Mouse (Mus musculus): ENCODE data around the gene Nasp. TPM values are rescaled to one million over a fixed set of nuclear protein-coding genes. Genes with fewer than 3 reads are reported as not detected.

The Nasp gene
- polyA plus RNA-seq, 1 experiment from 2014 or later = 92.9 TPM

DNA sequence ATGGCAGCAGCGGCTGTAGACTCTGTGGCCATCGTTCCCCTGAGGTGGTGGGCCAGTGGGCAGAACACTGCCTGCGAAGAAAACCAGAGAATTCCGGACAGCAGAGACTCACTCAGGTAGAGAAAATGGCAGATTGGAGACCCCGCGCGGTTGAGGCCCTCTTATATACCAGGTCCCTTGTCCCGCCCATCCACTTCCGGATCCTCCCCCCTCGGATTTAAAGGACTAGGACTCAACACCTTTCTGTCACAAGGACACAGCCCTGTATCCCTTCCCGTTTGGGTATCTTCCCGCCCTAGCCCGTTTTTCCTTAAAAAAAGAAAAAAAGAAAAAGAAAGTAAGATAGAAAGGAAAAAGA lies 403 bp downstream of the Nasp start:
- H3K27me3 ChIP-seq = no peaks in the 10 kb centered on the region
- under 1% methylated on average over 13 of the region's 13 CpGs for WGBS

DNA sequence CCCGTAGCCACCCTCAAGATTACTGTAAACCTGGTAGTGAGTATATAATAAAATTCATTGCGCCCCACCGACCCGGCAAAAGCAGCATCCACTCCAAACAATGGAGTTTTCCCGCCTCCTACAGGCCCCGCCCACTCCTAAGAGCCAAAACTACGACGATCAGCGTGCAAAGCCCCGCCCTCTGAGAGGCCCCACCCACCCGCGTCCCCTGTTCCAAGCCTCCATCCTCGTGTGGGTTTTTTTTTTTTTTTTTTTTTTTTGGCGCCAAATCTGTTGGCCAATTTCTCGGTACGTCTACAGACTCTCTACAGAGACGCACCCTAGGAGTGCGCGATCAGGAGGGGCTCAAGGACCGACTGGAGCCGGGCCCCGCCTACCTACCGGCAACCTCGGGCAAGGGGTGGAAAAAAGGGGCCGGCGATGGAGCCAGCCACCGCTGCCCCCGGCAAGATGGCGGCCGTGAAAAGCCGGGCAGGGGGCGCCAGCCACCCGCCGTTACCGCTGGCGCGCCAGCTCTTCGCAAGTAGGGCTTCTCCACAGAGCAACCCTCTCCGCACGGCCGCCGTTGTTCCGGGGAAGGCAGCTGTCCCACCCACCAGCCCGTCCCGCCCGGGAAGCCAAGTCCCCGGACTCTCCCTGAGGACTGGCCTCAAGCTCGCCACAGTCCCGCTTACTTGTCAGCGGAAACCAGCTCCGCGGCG lies 933 bp downstream of the Nasp start:
- under 1% methylated on average over 40 of the region's 53 CpGs for whole genome bisulfite sequencing
- Histone ChIP-seq H3K27ac (replicated peaks) (peak overlapping the region; percentile 90), H3K36me3 (peaks cover 4% of the 10 kb centered on the region; the same call in 1 of the 2 replicates), H3K9me3 (no peaks in the 10 kb centered on the region), H3K4me2 (peak overlapping the region; percentile 88), H3K4me1 (replicated peaks) (peaks cover 24% of the 10 kb centered on the region), H3K9ac (peak overlapping the region; percentile 68), H3K4me3 (peak overlapping the region; percentile 67), H3K27me3 (no peaks in the 10 kb centered on the region)
- ATAC-seq (ENCODE audit: low FRiP score, low read depth) = peak; percentile 81

More for the DNA sequence above, 403 bp downstream of the Nasp start:
- Histone ChIP-seq H3K4me1 (replicated peaks) (peaks cover 24% of the 10 kb centered on the region), H3K36me3 (0 out of 2 replicates have a peak, but pooled peaks cover 8% of the 10 kb centered on the region), H3K4me2 (peak overlapping the region; percentile 88), H3K9ac (peak overlapping the region; percentile 68), H3K27ac (replicated peaks) (peak overlapping the region; percentile 90), H3K4me3 (peak overlapping the region; percentile 67), H3K9me3 (no peaks in the 10 kb centered on the region)
- peak; percentile 91 for ATAC-seq (ENCODE audit: low FRiP score, low read depth)

DNA sequence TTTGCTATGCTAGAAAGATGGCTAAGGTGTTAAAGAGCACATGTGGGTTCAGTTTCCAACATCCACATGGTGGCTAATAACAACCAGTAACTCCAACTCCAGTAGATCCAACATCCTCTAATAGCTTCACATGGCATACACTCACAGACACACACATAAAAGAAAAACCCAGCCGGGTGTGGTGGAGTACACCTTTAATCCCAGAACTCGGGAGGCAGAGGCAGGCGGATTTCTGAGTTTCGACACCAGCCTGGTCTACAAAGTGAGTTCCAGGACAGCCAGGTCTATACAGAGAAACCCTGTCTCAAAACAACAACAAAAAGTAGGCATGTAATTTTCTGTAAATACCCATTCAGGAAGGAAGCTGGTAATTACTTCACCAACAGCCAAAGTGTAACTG lies 2.9 kb downstream of the Nasp start:
- ATAC-seq (ENCODE audit: low FRiP score, low read depth) = no peak
- Histone ChIP-seq H3K27me3 (no peaks in the 10 kb centered on the region), H3K4me1 (replicated peaks) (peaks cover 24% of the 10 kb centered on the region), H3K4me2 (peak overlapping the region; percentile 88; the same call in 1 of the 2 replicates), H3K9me3 (no peaks in the 10 kb centered on the region), H3K4me3 (no peak overlapping the region), H3K27ac (replicated peaks) (no peak overlapping the region), H3K36me3 (peaks cover 16% of the 10 kb centered on the region), H3K9ac (no peak overlapping the region)
- WGBS = 92% methylated on average over 4 of the region's 4 CpGs

DNA sequence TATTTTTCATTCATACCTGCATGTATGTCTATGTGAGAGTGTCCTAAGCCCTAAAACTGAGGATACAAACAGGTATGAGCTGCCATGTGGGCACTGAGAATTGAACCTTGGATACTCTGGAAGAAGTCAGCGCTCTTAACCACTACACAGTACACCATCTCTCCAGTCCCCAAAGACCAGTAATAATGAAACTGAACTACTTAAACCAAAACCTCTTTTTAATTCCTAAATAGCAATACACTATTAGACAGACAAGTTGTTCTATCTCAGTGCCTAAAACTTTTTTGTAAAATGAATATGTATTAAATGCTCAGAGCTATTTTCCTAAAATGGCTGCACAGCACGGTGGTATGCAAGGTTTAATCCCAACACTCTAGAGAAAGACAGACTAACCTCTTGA lies 12.5 kb downstream of the Nasp start:
- Histone ChIP-seq H3K27ac (replicated peaks) (no peak overlapping the region), H3K9me3 (no peaks in the 10 kb centered on the region), H3K9ac (no peak overlapping the region), H3K27me3 (no peaks in the 10 kb centered on the region), H3K4me1 (replicated peaks) (no peaks in the 10 kb centered on the region), H3K36me3 (peaks cover 62% of the 10 kb centered on the region), H3K4me3 (no peak overlapping the region), H3K4me2 (no peak overlapping the region)
- WGBS = 99% methylated on average over 2 of the region's 2 CpGs
- no peak for ATAC-seq (ENCODE audit: low FRiP score, low read depth)

DNA sequence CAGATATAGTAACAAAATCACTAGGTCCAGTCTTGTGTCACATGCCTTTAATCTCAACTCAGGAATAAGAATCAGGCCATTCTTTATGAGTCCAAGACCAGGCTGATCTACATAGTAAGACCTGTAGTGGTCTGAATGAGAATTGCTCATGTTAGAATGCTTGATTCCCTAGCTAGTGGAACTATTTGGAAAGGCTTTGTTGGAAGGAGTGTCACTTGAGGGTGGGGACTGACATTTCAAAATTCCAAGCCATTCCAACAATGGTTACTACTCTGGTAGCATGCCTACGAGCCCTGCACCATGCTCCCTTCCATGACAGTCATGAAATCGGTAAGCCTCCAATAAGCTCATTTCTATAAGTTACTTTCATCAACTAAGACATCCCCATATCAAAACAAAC lies 15.1 kb downstream of the Nasp start:
- no peaks in the 10 kb centered on the region for H3K27me3 ChIP-seq
- no peak for ATAC-seq (ENCODE audit: low FRiP score, low read depth)
- no peaks in the 10 kb centered on the region for H3K9me3 ChIP-seq
- H3K4me1 ChIP-seq (replicated peaks) = no peaks in the 10 kb centered on the region
- WGBS = 96% methylated on average over 2 of the region's 2 CpGs
- H3K27ac ChIP-seq (replicated peaks) = no peak overlapping the region
- peaks cover 60% of the 10 kb centered on the region for H3K36me3 ChIP-seq
- no peak overlapping the region for H3K4me3 ChIP-seq
- no peak overlapping the region for H3K9ac ChIP-seq
- no peak overlapping the region for H3K4me2 ChIP-seq

DNA sequence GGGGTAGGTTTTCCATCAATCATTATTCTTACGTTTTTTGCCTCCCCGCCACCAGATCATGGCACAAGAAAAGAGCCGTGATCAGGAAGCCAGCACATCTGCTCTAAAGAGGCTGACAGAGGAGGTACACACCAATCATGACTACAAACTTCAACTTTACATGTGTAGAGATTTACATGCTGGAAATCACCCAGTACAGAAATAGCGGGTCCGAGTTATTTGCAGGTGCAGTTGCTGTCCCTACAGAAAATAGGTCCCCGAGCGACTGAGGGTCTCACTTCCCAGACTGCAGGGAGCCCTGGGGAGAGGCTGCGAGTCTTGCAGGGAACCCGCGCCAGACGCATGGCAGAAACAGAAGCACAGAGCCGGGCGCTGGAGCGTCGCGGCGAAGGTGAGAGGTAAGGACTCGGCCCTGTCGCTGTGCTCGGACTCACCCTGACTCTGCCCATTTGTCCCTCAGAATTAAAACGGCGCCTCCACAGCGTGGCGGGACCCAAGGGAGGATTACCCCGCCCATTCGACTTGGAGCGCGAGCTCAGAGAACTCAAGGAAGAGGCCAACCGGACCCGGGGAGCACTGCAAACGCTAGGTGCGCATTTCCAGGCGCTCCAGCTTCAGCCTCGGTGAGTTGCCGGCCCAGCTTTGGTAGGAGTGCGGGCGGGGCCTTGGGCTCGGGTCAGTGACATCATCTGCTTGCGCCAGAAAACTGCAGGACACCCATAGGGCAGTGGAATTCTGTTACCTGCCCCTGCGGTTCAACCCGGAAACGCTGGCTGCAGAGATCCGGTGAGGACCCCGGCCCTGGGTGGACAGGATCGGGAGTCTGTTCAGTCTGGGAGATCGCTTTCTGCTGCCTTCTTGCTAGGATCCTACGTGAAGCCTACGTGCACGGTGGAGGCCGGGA lies 30.5 kb downstream of the Nasp start:
- H3K4me2 ChIP-seq = peak overlapping the region; percentile 86
- under 1% methylated on average over 50 of the region's 50 CpGs for WGBS
- H3K9me3 ChIP-seq = no peaks in the 10 kb centered on the region
- peaks cover 32% of the 10 kb centered on the region for H3K36me3 ChIP-seq
- no peaks in the 10 kb centered on the region for H3K27me3 ChIP-seq
- peak overlapping the region; percentile 61 for H3K4me3 ChIP-seq
- peak overlapping the region; percentile 69 for H3K9ac ChIP-seq
- ATAC-seq (ENCODE audit: low FRiP score, low read depth) = peak; percentile 97
- H3K27ac ChIP-seq (replicated peaks) = peak overlapping the region; percentile 83
- H3K4me1 ChIP-seq (replicated peaks) = peaks cover 19% of the 10 kb centered on the region

DNA sequence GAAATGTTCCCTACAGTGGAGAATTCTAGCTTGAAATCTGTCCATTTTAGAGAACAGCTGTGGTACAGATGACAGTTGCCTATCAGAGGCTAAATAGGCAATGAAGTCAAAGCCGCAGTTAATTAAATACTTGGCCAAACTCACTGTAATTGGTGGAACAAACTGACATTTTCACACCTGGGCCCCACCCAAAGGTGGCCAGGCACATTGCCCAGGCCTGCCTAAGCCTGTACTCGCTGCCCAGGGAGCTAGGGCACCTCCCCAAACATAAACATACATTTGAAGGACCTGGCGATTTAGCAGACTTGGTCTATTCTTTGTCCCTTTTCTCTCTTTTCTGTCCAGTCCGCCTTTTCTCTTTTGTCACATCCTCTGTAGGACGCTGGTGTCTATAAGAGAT lies 31.4 kb downstream of the Nasp start, which contains the start of gene Ccdc17:
Ccdc17 (plus strand) TSS at position 276 of the 400 bp plus-strand sequence.
- no peak for ATAC-seq (ENCODE audit: low FRiP score, low read depth)
- no peaks in the 10 kb centered on the region for H3K27me3 ChIP-seq
- H3K9me3 ChIP-seq = no peaks in the 10 kb centered on the region
- H3K4me2 ChIP-seq = peak within 1 kb of the TSS; percentile 86
- WGBS = 33% methylated on average over 5 of the region's 5 CpGs
- H3K36me3 ChIP-seq = peaks cover 32% of the 10 kb centered on the region
- H3K4me3 ChIP-seq = peak within 1 kb of the TSS; percentile 61
- H3K4me1 ChIP-seq (replicated peaks) = peaks cover 19% of the 10 kb centered on the region
- H3K9ac ChIP-seq = peak within 1 kb of the TSS; percentile 69
- H3K27ac ChIP-seq (replicated peaks) = peak within 1 kb of the TSS; percentile 83

DNA sequence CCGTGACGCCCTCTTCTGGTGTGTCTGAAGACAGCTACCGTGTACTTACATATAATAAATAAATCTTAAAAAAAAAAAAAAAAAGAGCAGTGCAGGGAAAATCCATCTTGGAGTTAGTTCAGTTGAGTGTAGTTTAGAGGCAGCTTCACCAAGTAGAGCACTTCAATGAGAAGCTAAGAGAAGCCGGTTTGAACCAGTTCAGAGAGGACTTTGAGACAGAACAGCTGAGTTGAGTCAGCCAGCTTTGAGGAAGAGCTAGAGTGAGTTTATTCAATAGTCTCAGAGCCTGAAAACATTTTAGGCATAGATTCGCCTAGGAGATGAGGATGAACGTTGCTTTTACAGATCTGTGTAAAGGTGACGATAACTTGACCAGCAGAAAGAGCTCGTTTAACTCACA lies 31.9 kb downstream of the Nasp start:
- WGBS = 82% methylated on average over 8 of the region's 8 CpGs
- H3K4me2 ChIP-seq = peak overlapping the region; percentile 86; the same call in 1 of the 2 replicates
- peaks cover 19% of the 10 kb centered on the region for H3K4me1 ChIP-seq (replicated peaks)
- H3K4me3 ChIP-seq = no peak overlapping the region
- H3K9ac ChIP-seq = no peak overlapping the region
- peaks cover 32% of the 10 kb centered on the region for H3K36me3 ChIP-seq
- H3K27ac ChIP-seq (replicated peaks) = no peak overlapping the region
- H3K27me3 ChIP-seq = no peaks in the 10 kb centered on the region
- H3K9me3 ChIP-seq = no peaks in the 10 kb centered on the region
- ATAC-seq (ENCODE audit: low FRiP score, low read depth) = no peak

DNA sequence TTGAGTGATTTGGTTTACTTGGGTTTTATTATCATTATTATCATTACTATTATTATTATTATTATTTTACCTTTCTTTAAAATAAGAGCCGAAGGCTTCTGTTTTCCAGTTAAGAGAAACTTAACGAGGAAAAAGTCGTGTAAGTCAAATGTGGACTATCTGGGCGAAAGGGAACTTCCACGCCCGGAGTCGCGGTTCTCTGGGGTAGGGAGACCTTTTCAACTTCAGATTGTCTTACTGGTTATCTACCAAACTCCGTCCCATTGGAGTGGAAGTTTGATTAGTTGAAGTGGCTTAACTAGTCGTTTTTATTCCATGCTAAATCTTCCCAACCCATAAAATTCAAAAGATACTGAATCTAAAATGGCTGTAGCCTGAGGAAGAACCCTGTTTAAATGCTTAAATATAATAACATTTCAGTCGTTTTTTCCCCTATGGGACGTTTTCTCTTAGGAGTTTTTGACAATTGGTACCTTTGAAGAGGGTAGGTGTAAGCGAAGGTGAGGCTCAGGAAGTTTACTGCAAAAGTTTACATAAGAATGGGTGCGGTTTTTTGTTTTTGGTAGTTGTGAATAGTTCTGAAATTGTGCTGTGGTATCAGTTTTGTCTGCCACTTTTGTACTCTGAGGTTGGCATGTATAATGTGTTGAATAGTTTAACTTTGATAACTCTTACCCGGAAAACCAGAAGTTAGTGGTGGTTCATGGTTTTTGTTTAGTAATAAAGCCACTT lies 69.4 kb downstream of the Nasp start:
- peaks cover 25% of the 10 kb centered on the region for H3K4me1 ChIP-seq (replicated peaks)
- H3K27me3 ChIP-seq = no peaks in the 10 kb centered on the region
- peaks cover 4% of the 10 kb centered on the region; the same call in 1 of the 2 replicates for H3K36me3 ChIP-seq
- H3K9me3 ChIP-seq = no peaks in the 10 kb centered on the region
- H3K4me3 ChIP-seq = peak overlapping the region; percentile 67
- no peak overlapping the region; the same call in 1 of the 2 replicates for H3K27ac ChIP-seq (replicated peaks)
- peak overlapping the region; percentile 82 for H3K4me2 ChIP-seq
- 5% methylated on average over 15 of the region's 15 CpGs for WGBS
- no peak for ATAC-seq (ENCODE audit: low FRiP score, low read depth)
- H3K9ac ChIP-seq = peak overlapping the region; percentile 63

DNA sequence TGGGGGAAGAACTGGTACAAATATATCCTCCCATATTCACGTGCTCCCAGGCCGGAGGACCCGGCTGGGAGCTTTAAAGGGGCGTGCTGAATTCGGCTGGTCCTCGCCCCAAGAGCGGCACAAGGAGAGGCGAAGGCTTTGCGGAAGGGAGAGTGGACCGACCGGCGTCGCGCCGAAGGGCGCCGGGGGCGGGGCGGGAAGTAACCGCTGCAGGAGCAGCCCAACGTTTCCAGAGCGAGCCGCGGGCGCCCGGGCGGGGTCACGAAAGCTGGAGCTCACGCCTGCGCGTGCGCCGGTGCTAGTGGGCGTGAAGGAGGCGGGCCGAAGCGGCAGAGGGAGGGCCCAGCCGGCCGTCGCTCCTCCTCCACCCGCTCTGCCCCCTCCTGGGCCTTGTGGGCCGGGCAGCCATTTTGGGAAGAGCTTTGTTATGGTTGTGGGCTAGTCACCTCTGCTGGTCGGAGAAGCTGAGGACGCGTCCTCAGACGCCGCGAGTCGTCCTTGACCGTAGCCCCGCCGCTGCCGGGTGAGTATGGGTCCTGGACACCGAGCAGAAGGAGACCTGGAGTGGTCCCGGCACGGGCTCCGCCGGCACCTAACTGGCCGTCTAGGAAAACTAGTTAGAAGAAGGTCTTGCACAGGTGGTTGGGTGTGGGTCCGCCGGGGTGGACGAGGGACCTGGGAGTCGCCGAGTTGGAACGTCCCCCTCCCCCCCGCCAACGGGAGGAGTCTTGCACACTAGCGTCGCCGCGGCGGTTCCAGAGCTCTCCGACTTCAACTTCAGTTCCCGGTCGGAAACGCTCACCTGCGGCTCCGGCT lies 70.2 kb downstream of the Nasp start, which contains the start of gene Gpbp1l1:
Gpbp1l1 (plus strand) TSS at position 353 of the 816 bp plus-strand sequence.
- peaks cover 25% of the 10 kb centered on the region for H3K4me1 ChIP-seq (replicated peaks)
- H3K36me3 ChIP-seq = peaks cover 8% of the 10 kb centered on the region
- peak within 1 kb of the TSS; percentile 82 for H3K4me2 ChIP-seq
- H3K27ac ChIP-seq (replicated peaks) = peak within 1 kb of the TSS; percentile 97
- no peaks in the 10 kb centered on the region for H3K9me3 ChIP-seq
- H3K4me3 ChIP-seq = peak within 1 kb of the TSS; percentile 67
- under 1% methylated on average over 64 of the region's 78 CpGs for WGBS
- peak; percentile 95 for ATAC-seq (ENCODE audit: low FRiP score, low read depth)
- H3K27me3 ChIP-seq = no peaks in the 10 kb centered on the region
- peak within 1 kb of the TSS; percentile 63 for H3K9ac ChIP-seq
